Mouse (Mus musculus) embryonic facial prominence, embryonic 14.5 days (tissue): ENCODE results near the gene Rbpms2. TPM values are rescaled to one million over a fixed set of nuclear protein-coding genes. Genes with fewer than 3 reads are reported as not detected.
"Not testable (repeated sequence)": the region's sequence is repeated elsewhere in the genome, so short reads cannot be mapped to it uniquely, and the experiment has no call there.

Experiments
- ATAC-seq: fragments of 200-750 bp; cut with Nextera tagmentation; 2 replicates; pipeline ENCODE4 v1.8.0; 2017; ENCODE audit warnings: low read depth, moderate number of reproducible peaks, moderate TSS enrichment
- DNase-seq: peaks from one replicate; pipeline ENCODE4 v3.0.0-alpha.2; 2015; ENCODE audit warnings: low spot score
- H3K27ac ChIP-seq: fragments of 300-500 bp; sonication (generic); replicated peaks from 2 replicates; pipeline ENCODE4 v1.5.1; 2014; ENCODE audit warnings: low read depth, mild to moderate bottlenecking, low read length, moderate library complexity
- H3K27me3 ChIP-seq: fragments of 300-500 bp; sonication (generic); replicated peaks from 2 replicates; pipeline ENCODE4 v1.6.1; 2014; ENCODE audit warnings: low read length; ENCODE audit not compliant: control insufficient read depth, insufficient read depth
- H3K36me3 ChIP-seq: fragments of 300-500 bp; sonication (generic); 2 replicates; pipeline ENCODE4 v1.6.1; 2014; ENCODE audit warnings: low read length, mixed read lengths; ENCODE audit not compliant: control insufficient read depth, insufficient read depth
- H3K4me1 ChIP-seq: fragments of 300-500 bp; sonication (generic); 2 replicates; pipeline ENCODE4 v1.6.1; 2014; ENCODE audit warnings: antibody characterized with exemption, low read length; ENCODE audit not compliant: control insufficient read depth, insufficient read depth
- H3K4me2 ChIP-seq: fragments of 300-500 bp; sonication (generic); 2 replicates; pipeline ENCODE4 v1.6.1; 2014; ENCODE audit warnings: low read depth, mild to moderate bottlenecking, low read length, moderate library complexity, mixed read lengths
- H3K4me3 ChIP-seq: fragments of 300-500 bp; sonication (generic); 2 replicates; pipeline ENCODE4 v1.5.1; 2014; ENCODE audit warnings: low read depth, mild to moderate bottlenecking, low read length
- H3K9ac ChIP-seq: fragments of 300-500 bp; sonication (generic); 2 replicates; pipeline ENCODE4 v1.6.1; 2014; ENCODE audit warnings: low read depth, mild to moderate bottlenecking, low read length, moderate library complexity, mixed read lengths
- H3K9me3 ChIP-seq: fragments of 300-500 bp; sonication (generic); 2 replicates; pipeline ENCODE4 v1.6.1; 2016; ENCODE audit warnings: low read length; ENCODE audit not compliant: control insufficient read depth
- WGBS: fragments of 180-500 bp; shearing (Covaris S2); extraction: QIAGEN DNeasy Blood & Tissue Kit; methylation state at CpG from one replicate; pipeline ENCODE4 v1.1.7; 2014; 5-methylcytosine and 5-hydroxymethylcytosine counted together
- polyA plus RNA-seq: library from polyadenylated mRNA; unstranded; fragments of >200 nt; fragmentation: Nextera tagmentation; extraction: Ambion mirVana; gene quantifications from 2 replicates; pipeline ENCODE4 v1.2.1, GENCODE M21; 2014

Rbpms2 gene
- polyA plus RNA-seq, 1 experiment from 2014 or later = 13.6 TPM

GRCm38 (mm10) chr9:65641446-65642052 lies 12.1 kb downstream of the Rbpms2 start:
- no peak for DNase-seq

GRCm38 (mm10) chr9:65642546-65642945 lies 13.1 kb downstream of the Rbpms2 start:
- no peak for ATAC-seq
- H3K4me2 ChIP-seq = no peak overlapping the region
- H3K36me3 ChIP-seq = no peaks in the 10 kb centered on the region

More at GRCm38 (mm10) chr9:65641446-65642052, 12.1 kb downstream of the Rbpms2 start:
- H3K9ac ChIP-seq = no peak overlapping the region
- peak overlapping the region; percentile 28 for H3K4me2 ChIP-seq
- H3K27me3 ChIP-seq = no peaks in the 10 kb centered on the region
- 18% methylated on average over 12 of the region's 12 CpGs for WGBS
- H3K27ac ChIP-seq = no peak overlapping the region; the same call in 1 of the 2 replicates
- H3K36me3 ChIP-seq = no peaks in the 10 kb centered on the region
- H3K4me3 ChIP-seq = no peak overlapping the region
- peaks cover 12% of the 10 kb centered on the region for H3K4me1 ChIP-seq
- no peak for ATAC-seq
- H3K9me3 ChIP-seq = no peaks in the 10 kb centered on the region

GRCm38 (mm10) chr9:65644960-65645359 lies 15.5 kb downstream of the Rbpms2 start:
- Histone ChIP-seq H3K27ac (no peak overlapping the region), H3K4me2 (no peak overlapping the region), H3K9ac (no peak overlapping the region), H3K36me3 (no peaks in the 10 kb centered on the region), H3K27me3 (no peaks in the 10 kb centered on the region), H3K4me1 (peaks cover 12% of the 10 kb centered on the region), H3K4me3 (no peak overlapping the region), H3K9me3 (no peaks in the 10 kb centered on the region)
- no peak for ATAC-seq
- no peak for DNase-seq
- 92% methylated on average over 4 of the region's 4 CpGs for WGBS

More at GRCm38 (mm10) chr9:65642546-65642945, 13.1 kb downstream of the Rbpms2 start:
- no peak for DNase-seq
- H3K27ac ChIP-seq = no peak overlapping the region
- no peak overlapping the region for H3K4me3 ChIP-seq
- H3K27me3 ChIP-seq = no peaks in the 10 kb centered on the region
- H3K9ac ChIP-seq = no peak overlapping the region
- peaks cover 12% of the 10 kb centered on the region for H3K4me1 ChIP-seq
- H3K9me3 ChIP-seq = no peaks in the 10 kb centered on the region

GRCm38 (mm10) chr9:65645984-65646383 lies 16.5 kb downstream of the Rbpms2 start:
- Histone ChIP-seq H3K4me2 (no peak overlapping the region), H3K36me3 (no peaks in the 10 kb centered on the region), H3K9me3 (no peaks in the 10 kb centered on the region), H3K27ac (no peak overlapping the region), H3K27me3 (no peaks in the 10 kb centered on the region), H3K9ac (no peak overlapping the region), H3K4me1 (peaks cover 8% of the 10 kb centered on the region), H3K4me3 (no peak overlapping the region)
- no peak for ATAC-seq
- peak; percentile 12 for DNase-seq
- 40% methylated on average over 3 of the region's 3 CpGs for WGBS

GRCm38 (mm10) chr9:65646782-65647181 lies 17.3 kb downstream of the Rbpms2 start:
- WGBS = 86% methylated on average over 2 of the region's 2 CpGs
- Histone ChIP-seq H3K4me3 (no peak overlapping the region), H3K36me3 (no peaks in the 10 kb centered on the region), H3K9me3 (no peaks in the 10 kb centered on the region), H3K9ac (no peak overlapping the region), H3K27ac (no peak overlapping the region), H3K4me2 (no peak overlapping the region), H3K27me3 (no peaks in the 10 kb centered on the region), H3K4me1 (peaks cover 2% of the 10 kb centered on the region; the same call in 1 of the 2 replicates)
- DNase-seq (no peak), ATAC-seq (no peak)

- ATAC-seq (no peak), DNase-seq (no peak)
- 89% methylated on average over 13 of the region's 13 CpGs for WGBS
- Histone ChIP-seq H3K4me2 (no peak overlapping the region), H3K36me3 (no peaks in the 10 kb centered on the region), H3K4me1 (no peaks in the 10 kb centered on the region), H3K27me3 (no peaks in the 10 kb centered on the region), H3K9ac (no peak overlapping the region), H3K4me3 (no peak overlapping the region), H3K27ac (no peak overlapping the region), H3K9me3 (no peaks in the 10 kb centered on the region)
Observed at GRCm38 (mm10) chr9:65648730-65649129, 19.3 kb downstream of the Rbpms2 start.

- H3K36me3 ChIP-seq = no peaks in the 10 kb centered on the region
- H3K4me1 ChIP-seq = no peaks in the 10 kb centered on the region
- H3K9ac ChIP-seq = no peak overlapping the region
- WGBS = 69% methylated on average over 1 of the region's 1 CpGs
- ATAC-seq = no peak
- H3K27me3 ChIP-seq = no peaks in the 10 kb centered on the region
- H3K4me3 ChIP-seq = no peak overlapping the region
- DNase-seq = no peak
- H3K4me2 ChIP-seq = no peak overlapping the region
- no peak overlapping the region for H3K27ac ChIP-seq
- no peaks in the 10 kb centered on the region for H3K9me3 ChIP-seq
Observed at GRCm38 (mm10) chr9:65649997-65650396, 20.5 kb downstream of the Rbpms2 start.

- H3K36me3 ChIP-seq, DNase-seq, H3K4me1 ChIP-seq, H3K9ac ChIP-seq, H3K4me3 ChIP-seq, H3K27ac ChIP-seq, ATAC-seq, H3K27me3 ChIP-seq, H3K4me2 ChIP-seq, H3K9me3 ChIP-seq: not testable (repeated sequence)
- 96% methylated on average over 1 of the region's 1 CpGs for WGBS
Observed at GRCm38 (mm10) chr9:65651957-65652356, 22.5 kb downstream of the Rbpms2 start.

GRCm38 (mm10) chr9:65653741-65654140 lies 24.3 kb downstream of the Rbpms2 start:
- Histone ChIP-seq H3K36me3 (no peaks in the 10 kb centered on the region), H3K27me3 (no peaks in the 10 kb centered on the region), H3K4me2 (no peak overlapping the region), H3K9ac (no peak overlapping the region), H3K4me1 (no peaks in the 10 kb centered on the region), H3K9me3 (no peaks in the 10 kb centered on the region), H3K4me3 (no peak overlapping the region), H3K27ac (no peak overlapping the region)
- ATAC-seq (no peak), DNase-seq (no peak)
- WGBS = 88% methylated on average over 4 of the region's 4 CpGs
